Mouse (Mus musculus) neural tube, embryonic 12.5 days (tissue): ENCODE results near the gene Nr3c2. TPM values are rescaled to one million over a fixed set of nuclear protein-coding genes. Genes with fewer than 3 reads are reported as not detected.

Source experiments
- ATAC-seq: fragments of 200-750 bp; cut with Nextera tagmentation; 2 replicates; pipeline ENCODE4 v1.8.0; 2017; ENCODE audit warnings: low read depth, mild to moderate bottlenecking, moderate TSS enrichment, moderate library complexity; ENCODE audit not compliant: low FRiP score
- H3K27ac ChIP-seq: fragments of 300-500 bp; sonication (generic); 2 replicates; pipeline ENCODE4 v1.5.1; 2016
- H3K27me3 ChIP-seq: fragments of 300-500 bp; sonication (generic); replicated peaks from 2 replicates; pipeline ENCODE4 v1.6.1; 2016; ENCODE audit warnings: mild to moderate bottlenecking
- H3K36me3 ChIP-seq: fragments of 300-500 bp; sonication (generic); 2 replicates; pipeline ENCODE4 v1.6.1; 2016; ENCODE audit warnings: mild to moderate bottlenecking
- H3K4me1 ChIP-seq: fragments of 300-500 bp; sonication (generic); 2 replicates; pipeline ENCODE4 v1.6.1; 2016
- H3K4me2 ChIP-seq: fragments of 300-500 bp; sonication (generic); replicated peaks from 2 replicates; pipeline ENCODE4 v1.6.1; 2016; ENCODE audit warnings: mild to moderate bottlenecking
- H3K4me3 ChIP-seq: fragments of 300-500 bp; sonication (generic); 2 replicates; pipeline ENCODE4 v1.5.1; 2016
- H3K9ac ChIP-seq: fragments of 300-500 bp; sonication (generic); 2 replicates; pipeline ENCODE4 v1.6.1; 2016; ENCODE audit warnings: mild to moderate bottlenecking
- H3K9me3 ChIP-seq: fragments of 300-500 bp; sonication (generic); 2 replicates; pipeline ENCODE4 v1.6.1; 2016; ENCODE audit warnings: mild to moderate bottlenecking
- WGBS: fragments of 180-500 bp; shearing (Covaris S2); methylation state at CpG from one replicate; pipeline ENCODE4 v1.1.7; 2016; 5-methylcytosine and 5-hydroxymethylcytosine counted together
- polyA plus RNA-seq: library from polyadenylated mRNA; unstranded; fragments of >200 nt; fragmentation: Nextera tagmentation; extraction: Ambion mirVana; gene quantifications from 2 replicates; pipeline ENCODE4 v1.2.1, GENCODE M21; 2016

Nr3c2 gene
- polyA plus RNA-seq, 1 experiment from 2014 or later: 2.0 TPM

- ATAC-seq: no peak
- Histone ChIP-seq H3K9me3 (no peaks in the 10 kb centered on the region), H3K9ac (no peak overlapping the region), H3K4me1 (no peaks in the 10 kb centered on the region), H3K27ac (no peak overlapping the region), H3K27me3 (no peaks in the 10 kb centered on the region), H3K4me3 (no peak overlapping the region), H3K36me3 (no peaks in the 10 kb centered on the region), H3K4me2 (no peak overlapping the region)
- WGBS: 92% methylated on average over 12 of the region's 12 CpGs
These were observed 145.6 kb downstream of the Nr3c2 start for GRCm38 (mm10) chr8:77044849-77045248.

GRCm38 (mm10) chr8:77045711-77046110, 146.5 kb downstream of the Nr3c2 start:
- H3K9ac ChIP-seq: no peak overlapping the region
- H3K4me3 ChIP-seq: no peak overlapping the region
- no peaks in the 10 kb centered on the region for H3K4me1 ChIP-seq
- WGBS: 86% methylated on average over 1 of the region's 1 CpGs
- no peaks in the 10 kb centered on the region for H3K27me3 ChIP-seq
- H3K36me3 ChIP-seq: no peaks in the 10 kb centered on the region
- no peak overlapping the region for H3K4me2 ChIP-seq
- no peaks in the 10 kb centered on the region for H3K9me3 ChIP-seq
- no peak overlapping the region for H3K27ac ChIP-seq
- ATAC-seq: no peak

DNA sequence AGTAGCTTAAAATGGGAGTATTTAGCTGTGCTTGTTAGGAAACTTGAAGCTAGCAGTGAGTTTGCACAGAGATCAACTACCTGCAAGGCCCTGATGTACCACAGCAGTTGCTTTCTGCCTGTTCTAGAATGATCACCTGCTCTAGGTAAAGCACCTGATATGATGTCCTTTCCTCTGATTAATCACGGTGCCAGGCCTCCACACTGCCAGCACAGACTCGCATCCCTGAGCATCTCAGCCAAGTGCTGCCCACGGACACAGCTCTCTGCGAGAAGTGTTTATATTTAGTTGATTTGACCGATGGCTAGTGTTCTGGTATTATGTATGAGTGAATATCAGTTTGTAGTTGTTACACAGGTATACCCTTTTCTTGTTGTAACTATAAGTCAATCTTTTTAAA, 147.0 kb downstream of the Nr3c2 start:
- Histone ChIP-seq H3K4me3 (no peak overlapping the region), H3K4me2 (no peak overlapping the region), H3K36me3 (no peaks in the 10 kb centered on the region), H3K27ac (no peak overlapping the region), H3K9me3 (no peaks in the 10 kb centered on the region), H3K9ac (no peak overlapping the region), H3K4me1 (no peaks in the 10 kb centered on the region), H3K27me3 (no peaks in the 10 kb centered on the region)
- no peak for ATAC-seq
- WGBS: 88% methylated on average over 5 of the region's 5 CpGs

GRCm38 (mm10) chr8:77046731-77047130, 147.5 kb downstream of the Nr3c2 start:
- no peaks in the 10 kb centered on the region for H3K36me3 ChIP-seq
- H3K27ac ChIP-seq: no peak overlapping the region
- no peak overlapping the region for H3K4me3 ChIP-seq
- H3K4me1 ChIP-seq: no peaks in the 10 kb centered on the region
- no peak overlapping the region for H3K4me2 ChIP-seq
- ATAC-seq: no peak
- 89% methylated on average over 3 of the region's 3 CpGs for WGBS
- no peak overlapping the region for H3K9ac ChIP-seq
- H3K9me3 ChIP-seq: no peaks in the 10 kb centered on the region
- H3K27me3 ChIP-seq: no peaks in the 10 kb centered on the region

DNA sequence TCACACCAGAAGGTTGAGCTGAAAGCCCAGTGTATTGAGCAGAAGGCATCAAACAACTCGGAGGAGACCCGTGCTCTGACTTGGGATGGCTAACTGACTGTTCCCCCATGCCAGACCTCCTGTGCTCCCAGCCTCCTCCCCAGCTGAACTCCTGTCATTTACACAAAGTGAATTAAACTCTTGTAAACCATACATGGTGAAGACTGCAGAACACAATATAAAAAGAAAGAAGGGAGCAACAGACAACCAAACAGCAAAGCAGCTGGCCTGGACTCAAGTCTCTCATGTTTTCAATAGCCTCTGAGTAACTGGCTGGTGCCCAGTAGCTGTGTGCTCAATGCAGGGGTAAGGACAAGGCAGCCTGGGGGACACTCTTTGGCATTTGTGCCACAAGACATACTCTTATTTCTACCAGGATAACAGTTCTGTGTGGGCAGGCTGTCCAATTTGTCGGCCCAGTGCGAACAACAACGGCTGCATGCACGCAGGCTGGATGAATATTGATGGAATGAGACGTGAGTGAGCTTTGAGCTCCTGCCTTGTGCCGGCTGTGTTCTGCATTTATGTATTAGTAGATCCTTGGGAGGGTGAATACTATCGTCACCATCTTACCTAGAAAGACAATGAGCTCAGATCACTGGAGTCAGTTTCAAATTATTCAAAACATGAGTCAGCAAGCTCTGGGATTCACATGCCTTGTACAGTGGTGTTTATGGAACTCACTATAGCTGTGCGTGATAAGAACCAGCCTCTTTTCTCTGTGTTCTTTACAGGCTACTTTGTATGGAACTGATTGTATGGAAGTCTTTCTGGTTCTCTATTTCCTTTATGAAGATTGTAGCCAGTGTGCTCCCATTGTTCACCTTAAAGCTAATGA, 152.4 kb downstream of the Nr3c2 start:
- 88% methylated on average over 10 of the region's 10 CpGs for WGBS
- ATAC-seq: no peak

DNA sequence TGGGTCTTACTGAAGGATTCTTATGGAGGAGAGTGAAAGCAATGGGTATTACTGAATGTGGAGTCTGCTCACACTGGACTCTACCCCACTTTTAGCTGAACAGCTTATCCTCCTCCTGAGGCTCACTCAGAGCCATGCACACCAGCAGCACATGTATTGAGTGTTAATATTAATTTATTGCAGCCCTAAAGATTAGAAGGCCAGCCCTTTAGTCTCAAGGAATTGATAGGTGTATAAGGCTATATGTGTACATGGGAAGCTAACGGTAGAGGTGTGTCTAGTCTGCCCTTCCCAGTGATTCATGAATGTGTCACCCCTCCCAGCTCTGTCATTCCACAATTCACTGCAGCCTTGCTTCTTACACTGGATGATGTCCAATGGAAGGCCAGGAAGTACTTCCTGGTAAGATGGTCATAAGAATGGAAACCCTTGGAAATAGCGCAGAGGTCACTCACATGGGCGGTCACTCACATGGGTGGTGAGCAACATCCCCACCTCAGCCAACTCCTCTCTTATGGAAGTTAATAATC, 156.3 kb downstream of the Nr3c2 start:
- no peaks in the 10 kb centered on the region for H3K9me3 ChIP-seq
- no peaks in the 10 kb centered on the region for H3K4me1 ChIP-seq
- H3K27ac ChIP-seq: no peak overlapping the region
- H3K9ac ChIP-seq: no peak overlapping the region
- 95% methylated on average over 3 of the region's 3 CpGs for WGBS
- H3K27me3 ChIP-seq: no peaks in the 10 kb centered on the region
- no peak for ATAC-seq
- no peaks in the 10 kb centered on the region for H3K36me3 ChIP-seq
- no peak overlapping the region for H3K4me3 ChIP-seq
- H3K4me2 ChIP-seq: no peak overlapping the region

More for the DNA sequence above, 152.4 kb downstream of the Nr3c2 start:
- H3K9me3 ChIP-seq: no peaks in the 10 kb centered on the region
- H3K4me2 ChIP-seq: no peak overlapping the region
- no peak overlapping the region for H3K4me3 ChIP-seq
- H3K4me1 ChIP-seq: no peaks in the 10 kb centered on the region
- H3K36me3 ChIP-seq: no peaks in the 10 kb centered on the region
- H3K27me3 ChIP-seq: no peaks in the 10 kb centered on the region
- no peak overlapping the region for H3K27ac ChIP-seq
- H3K9ac ChIP-seq: no peak overlapping the region

DNA sequence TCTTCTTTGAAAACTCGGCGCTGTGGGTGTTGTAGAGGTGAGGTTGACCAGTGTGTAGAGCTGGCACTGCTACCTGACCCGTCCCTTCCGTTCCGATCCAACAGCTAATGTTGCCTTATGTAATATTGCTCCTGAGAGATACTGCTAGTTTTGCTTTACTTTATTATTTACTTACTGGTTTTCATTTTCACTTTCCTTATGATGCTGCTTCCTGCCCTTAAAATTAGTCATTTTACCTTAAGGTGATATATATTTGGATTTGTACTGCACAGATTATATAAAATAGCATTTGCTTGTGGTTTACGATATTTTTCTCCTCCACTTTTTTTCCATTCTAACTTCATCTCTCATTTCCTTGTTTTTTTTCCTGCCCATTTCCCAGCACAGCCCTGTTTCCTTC, 157.6 kb downstream of the Nr3c2 start:
- Histone ChIP-seq H3K4me3 (no peak overlapping the region), H3K36me3 (no peaks in the 10 kb centered on the region), H3K4me1 (no peaks in the 10 kb centered on the region), H3K4me2 (no peak overlapping the region), H3K27me3 (no peaks in the 10 kb centered on the region), H3K27ac (no peak overlapping the region), H3K9ac (no peak overlapping the region), H3K9me3 (no peaks in the 10 kb centered on the region)
- 93% methylated on average over 6 of the region's 6 CpGs for WGBS
- ATAC-seq: no peak

DNA sequence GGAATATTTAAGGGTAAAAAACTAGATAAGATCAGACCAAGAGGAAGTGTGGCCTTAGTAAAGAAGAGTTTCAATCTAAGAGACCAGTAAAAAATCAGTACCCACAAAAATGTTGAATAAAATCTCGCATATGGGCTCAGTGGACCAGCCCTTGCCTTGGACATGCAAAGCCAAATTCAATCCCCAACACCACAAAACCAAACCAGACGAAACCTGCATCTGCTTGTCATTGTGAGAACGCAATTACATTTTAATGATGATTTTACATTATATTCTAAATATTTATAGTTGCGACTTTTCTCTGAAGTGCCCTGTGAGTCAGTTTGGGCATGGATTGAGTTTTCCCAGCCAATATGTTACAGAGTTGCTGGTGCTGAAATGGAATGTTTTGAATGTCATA, 183.4 kb downstream of the Nr3c2 start:
- WGBS: 82% methylated on average over 4 of the region's 4 CpGs
- Histone ChIP-seq H3K27ac (no peak overlapping the region), H3K9me3 (no peaks in the 10 kb centered on the region), H3K36me3 (no peaks in the 10 kb centered on the region), H3K4me2 (no peak overlapping the region), H3K9ac (no peak overlapping the region), H3K4me3 (no peak overlapping the region), H3K27me3 (no peaks in the 10 kb centered on the region), H3K4me1 (no peaks in the 10 kb centered on the region)
- ATAC-seq: no peak

DNA sequence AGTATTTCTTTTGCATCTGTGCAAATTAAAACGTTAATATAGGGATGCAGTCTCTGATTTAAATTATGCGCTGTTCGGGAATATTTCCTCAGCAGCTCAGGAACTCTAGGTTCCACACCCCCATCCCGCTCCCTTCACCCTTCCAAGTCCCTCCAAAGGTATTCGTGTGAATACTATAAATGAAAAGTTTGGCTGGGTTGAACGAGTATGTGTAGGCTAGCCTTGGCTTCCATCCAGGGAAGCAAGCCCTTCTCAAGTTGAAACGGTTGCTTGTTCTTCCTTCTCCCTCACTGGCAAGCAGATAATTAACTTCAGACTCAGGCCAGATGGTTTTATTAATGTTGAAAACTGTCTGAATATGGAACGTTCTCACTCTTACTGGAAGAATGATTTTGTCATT, 186.8 kb downstream of the Nr3c2 start:
- Histone ChIP-seq H3K4me2 (no peak overlapping the region), H3K9me3 (no peaks in the 10 kb centered on the region), H3K9ac (no peak overlapping the region), H3K4me3 (no peak overlapping the region), H3K27ac (no peak overlapping the region), H3K4me1 (no peaks in the 10 kb centered on the region), H3K36me3 (no peaks in the 10 kb centered on the region), H3K27me3 (no peaks in the 10 kb centered on the region)
- WGBS: 86% methylated on average over 8 of the region's 8 CpGs
- no peak for ATAC-seq

DNA sequence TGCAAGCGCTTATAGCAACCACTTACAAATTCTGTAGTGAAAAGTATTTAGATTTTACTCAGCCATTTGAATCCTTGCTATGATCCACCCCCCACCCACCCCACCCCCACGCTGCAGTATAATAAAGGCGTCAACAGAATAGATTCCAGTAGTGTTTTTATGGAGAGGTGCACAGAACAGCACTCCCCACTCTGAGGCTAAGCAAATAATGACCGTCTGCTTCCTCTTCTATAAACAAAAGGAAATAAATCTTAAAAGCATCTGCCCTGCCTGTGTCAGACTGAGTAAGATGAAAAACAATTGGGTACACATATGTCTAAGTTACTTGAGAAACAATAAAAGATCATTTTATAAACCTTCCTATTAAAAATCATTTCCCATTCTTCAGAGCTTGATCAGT, 197.5 kb downstream of the Nr3c2 start:
- Histone ChIP-seq H3K9me3 (no peaks in the 10 kb centered on the region), H3K9ac (no peak overlapping the region), H3K4me3 (no peak overlapping the region), H3K4me2 (no peak overlapping the region), H3K4me1 (no peaks in the 10 kb centered on the region), H3K27ac (no peak overlapping the region), H3K27me3 (no peaks in the 10 kb centered on the region), H3K36me3 (no peaks in the 10 kb centered on the region)
- WGBS: 43% methylated on average over 4 of the region's 4 CpGs
- no peak for ATAC-seq

DNA sequence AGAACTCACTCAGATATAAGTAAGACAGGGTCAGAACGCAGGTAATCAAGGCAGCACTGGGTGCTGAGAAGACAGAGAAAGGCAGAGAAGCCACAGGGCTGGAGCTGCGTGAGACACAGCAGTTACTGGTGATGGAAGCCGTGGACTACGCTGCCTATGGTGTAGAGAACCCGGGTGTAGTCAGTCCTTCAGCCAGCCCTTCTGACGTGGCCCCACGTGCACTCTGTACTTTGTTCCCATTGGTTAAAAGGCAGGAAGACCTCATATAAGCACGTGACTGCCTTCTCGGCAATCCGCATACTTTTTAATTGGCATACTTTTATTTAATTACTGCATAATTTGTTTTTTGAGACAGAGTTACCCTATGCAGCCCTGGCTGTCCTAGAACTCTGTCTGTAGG, 198.9 kb downstream of the Nr3c2 start:
- Histone ChIP-seq H3K36me3 (no peaks in the 10 kb centered on the region), H3K9me3 (no peaks in the 10 kb centered on the region), H3K27ac (no peak overlapping the region), H3K27me3 (no peaks in the 10 kb centered on the region), H3K4me3 (no peak overlapping the region), H3K4me2 (no peak overlapping the region), H3K9ac (no peak overlapping the region), H3K4me1 (no peaks in the 10 kb centered on the region)
- ATAC-seq: no peak
- 87% methylated on average over 10 of the region's 10 CpGs for WGBS

- Histone ChIP-seq H3K27ac (no peak overlapping the region), H3K4me1 (no peaks in the 10 kb centered on the region), H3K36me3 (no peaks in the 10 kb centered on the region), H3K9ac (no peak overlapping the region), H3K27me3 (no peaks in the 10 kb centered on the region), H3K9me3 (no peaks in the 10 kb centered on the region), H3K4me2 (no peak overlapping the region), H3K4me3 (no peak overlapping the region)
- no peak for ATAC-seq
- 86% methylated on average over 2 of the region's 2 CpGs for WGBS
These were observed 201.1 kb downstream of the Nr3c2 start for GRCm38 (mm10) chr8:77100370-77100769.

GRCm38 (mm10) chr8:77102879-77103278, 203.6 kb downstream of the Nr3c2 start:
- Histone ChIP-seq H3K27me3 (no peaks in the 10 kb centered on the region), H3K4me1 (no peaks in the 10 kb centered on the region), H3K36me3 (no peaks in the 10 kb centered on the region), H3K9me3 (no peaks in the 10 kb centered on the region), H3K4me3 (no peak overlapping the region), H3K27ac (no peak overlapping the region), H3K9ac (no peak overlapping the region), H3K4me2 (no peak overlapping the region)
- no peak for ATAC-seq
- 97% methylated on average over 7 of the region's 7 CpGs for WGBS
